ENCODE assay signal across 19 mouse cellular contexts in the genomic region with DNA sequence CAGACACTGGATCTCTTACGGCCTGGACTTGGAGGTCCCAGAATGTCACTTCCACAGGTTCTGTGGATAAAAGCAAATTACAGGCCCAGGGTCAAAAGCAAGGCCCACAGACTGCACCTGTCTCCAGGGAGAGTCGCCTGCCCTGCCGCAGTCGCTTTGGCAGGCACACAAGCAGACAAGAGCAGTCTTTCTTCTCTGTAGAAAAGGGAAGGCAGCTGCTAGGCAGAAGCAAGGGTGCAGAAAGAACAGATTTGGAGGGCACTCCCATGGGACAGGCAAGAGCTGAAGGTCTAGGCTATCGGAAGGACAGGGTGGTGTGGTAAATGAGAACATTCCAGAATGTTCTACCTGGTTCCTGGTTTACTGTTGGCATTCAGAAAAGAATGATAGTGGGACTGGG. TPM values are rescaled to one million over a fixed set of nuclear protein-coding genes. Genes with fewer than 3 reads are reported as not detected.
DNase-seq lines count a peak whose midpoint lies in the region; ATAC-seq lines count a peak whose summit lies in the region.
"Had no signal": no experiment of that assay in that cellular context is flagged by ENCODE, and none has a peak within 500 bp of the region (broad histone marks: within the 10 kb centered on the region; RNA-seq: fewer than 3 reads in every experiment).

No protein-coding gene starts in this region.

- H3K4me3 ChIP-seq in forebrain, embryonic 10.5 days = no peak overlapping the region
- no peak overlapping the region for H3K4me3 ChIP-seq in forebrain, embryonic 15.5 days
- H3K4me3 ChIP-seq: heart, adult 2 months; intestine, embryonic 15.5 days; limb, embryonic 12.5 days; megakaryocyte, embryonic 14.5 days had no signal

- H3K36me3 ChIP-seq in forebrain, embryonic 10.5 days (replicated peaks) = no peaks in the 10 kb centered on the region
- H3K36me3 ChIP-seq in forebrain, embryonic 15.5 days = no peaks in the 10 kb centered on the region
- H3K36me3 ChIP-seq: intestine, embryonic 15.5 days; limb, embryonic 12.5 days had no signal

- no peaks in the 10 kb centered on the region for H3K9me3 ChIP-seq in forebrain, embryonic 10.5 days
- H3K9me3 ChIP-seq in forebrain, embryonic 15.5 days = no peaks in the 10 kb centered on the region
- H3K9me3 ChIP-seq: intestine, embryonic 15.5 days; limb, embryonic 12.5 days; megakaryocyte, embryonic 14.5 days had no signal

- no peak overlapping the region for H3K4me2 ChIP-seq in forebrain, embryonic 15.5 days (replicated peaks)
- H3K4me2 ChIP-seq: intestine, embryonic 15.5 days; limb, embryonic 12.5 days had no signal

- peak overlapping the region; percentile 62 for H3K27ac ChIP-seq in forebrain, embryonic 10.5 days
- no peak overlapping the region for H3K27ac ChIP-seq in forebrain, embryonic 15.5 days (replicated peaks)
- H3K27ac ChIP-seq: heart, adult 2 months; intestine, embryonic 15.5 days; limb, embryonic 12.5 days had no signal

- ATAC-seq in forebrain, embryonic 15.5 days (replicated peaks) = no peak
- ATAC-seq: intestine, embryonic 15.5 days; liver, postnatal 0 days had no signal

- intact Hi-C loops in left cerebral cortex, postnatal 4 days (cut with DNase I) = no loop called here
- intact Hi-C loops in left cerebral cortex, postnatal 36 days (cut with DNase I) = no loop called here

- peaks cover 41% of the 10 kb centered on the region for H3K4me1 ChIP-seq in forebrain, embryonic 10.5 days
- peaks cover 4% of the 10 kb centered on the region; the same call in 1 of the 2 replicates for H3K4me1 ChIP-seq in forebrain, embryonic 15.5 days
- H3K4me1 ChIP-seq: intestine, embryonic 15.5 days had no signal

- H3K9ac ChIP-seq in forebrain, embryonic 15.5 days (replicated peaks) = no peak overlapping the region
- H3K9ac ChIP-seq: intestine, embryonic 15.5 days; limb, embryonic 12.5 days; liver, postnatal 0 days had no signal

- DNase-seq in forebrain, embryonic 10.5 days (ENCODE audit: extremely low spot score, low spot score) = no peak
- DNase-seq in left cerebral cortex, postnatal 4 days = peak; percentile 18
- no peak for DNase-seq in left cerebral cortex, postnatal 36 days (ENCODE audit: low spot score in 2 of 2)
- DNase-seq in spleen, postnatal 36 days (ENCODE audit: low spot score in 2 of 2) = peak; percentile 43 to 52
- DNase-seq in spleen, postnatal 14 days (ENCODE audit: low spot score in 2 of 2) = no peak
- no peak for DNase-seq in thymus, postnatal 36 days
- no peak for DNase-seq in natural killer cell, adult 2 months (ENCODE audit: low spot score in 2 of 2)
- DNase-seq: cerebellum, adult 11 months; cerebellum, postnatal 36 days; gastrocnemius, postnatal 14 days; heart, adult 2 months; kidney, postnatal 10 days; liver, postnatal 0 days; lung, postnatal 14 days; right cerebral cortex, postnatal 14 days had no signal

- H3K27me3 ChIP-seq in forebrain, embryonic 10.5 days (ENCODE audit: poor library complexity, severe bottlenecking) = no peaks in the 10 kb centered on the region; the same call in 1 of the 2 replicates
- no peaks in the 10 kb centered on the region for H3K27me3 ChIP-seq in forebrain, embryonic 15.5 days
- H3K27me3 ChIP-seq: intestine, embryonic 15.5 days; limb, embryonic 12.5 days; megakaryocyte, embryonic 14.5 days had no signal

- WGBS in forebrain, embryonic 10.5 days = 83% methylated on average over 5 of the region's 5 CpGs
- 45% methylated on average over 5 of the region's 5 CpGs for WGBS in forebrain, embryonic 15.5 days

RNA-seq across cellular contexts. Expression of a gene that starts 22.1 kb away (rescaled TPM):
- 65.0 and 71.0 TPM in 2 replicates for polyA plus RNA-seq in forebrain, embryonic 10.5 days (2016; fragmentation: Nextera tagmentation; extraction: Ambion mirVana)
- 34.2 and 36.8 TPM in 2 replicates for polyA plus RNA-seq in forebrain, embryonic 15.5 days (2015; fragmentation: Nextera tagmentation; extraction: Ambion mirVana)
- 10 to 100 TPM; 46.3 to 46.9 TPM for total RNA-seq in left cerebral cortex, postnatal 4 days (2021)
- 10 to 100 TPM; 32.3 to 40.7 TPM for total RNA-seq in left cerebral cortex, postnatal 36 days (2021)

Comparison
In these comparisons a context has a peak if more than half of its experiments do, and no peak if none do; other contexts are left out.
1. DNase-seq: peak in left cerebral cortex, postnatal 4 days (single experiment) and spleen, postnatal 36 days (2 of 2); none in forebrain, embryonic 10.5 days (single experiment), left cerebral cortex, postnatal 36 days (0 of 2), spleen, postnatal 14 days (0 of 2), thymus, postnatal 36 days (0 of 2) and natural killer cell, adult 2 months (0 of 2).